Mouse (Mus musculus) MEL (cell line): ENCODE measurements around the gene Tmco5.

Source experiments
- CTCF ChIP-seq, 3 experiments: IDR thresholded peaks in 2 of 3; conservative IDR thresholded peaks in 1 of 3; 2 replicates each; pipeline ENCODE4 v1.5.1; 2011 to 2012; ENCODE audit warnings: low read length in 3 of 3, low read depth in 2 of 3, mild to moderate bottlenecking in 2 of 3, improper control_type of control experiment in 1 of 3, inconsistent platforms in 1 of 3, mixed read lengths in 1 of 3, moderate library complexity in 1 of 3; ENCODE audit not compliant: control insufficient read depth in 1 of 3, insufficient read depth in 1 of 3, poor library complexity in 1 of 3, severe bottlenecking in 1 of 3
- TBP ChIP-seq: IDR thresholded peaks from 2 replicates; pipeline ENCODE4 v1.8.0; 2011; ENCODE audit warnings: low read depth, low read length, improper control_type of control experiment
- UBTF ChIP-seq: IDR thresholded peaks from 2 replicates; pipeline ENCODE4 v1.6.1; 2012; ENCODE audit warnings: low read depth, mild to moderate bottlenecking, inconsistent platforms, low read length, improper control_type of control experiment, moderate library complexity, borderline replicate concordance; ENCODE audit not compliant: insufficient read depth
- USF1 ChIP-seq: IDR thresholded peaks from 2 replicates; pipeline ENCODE4 v1.6.1; 2014; ENCODE audit warnings: low read depth, mild to moderate bottlenecking, inconsistent platforms, low read length, improper control_type of control experiment, moderate library complexity

- TF ChIP-seq USF1, result no peak
- TF ChIP-seq CTCF (IDR thresholded peaks at IDR 0.05 in 2 of 3, conservative IDR thresholded peaks at IDR 0.05 in 1 of 3; ENCODE audit: control insufficient read depth in 1 of 3, insufficient read depth in 1 of 3, low read depth in 2 of 3, low read length in 3 of 3, poor library complexity in 1 of 3, severe bottlenecking in 1 of 3), result no peak
- no peak for TF ChIP-seq TBP
- TF ChIP-seq UBTF, result no peak
These were observed 21.9 kb downstream of the Tmco5 start for GRCm38 (mm10) chr2:116900273-116900843.
